Mouse (Mus musculus) forebrain, embryonic 13.5 days (tissue): ENCODE results near the gene 9430097D07Rik. TPM values are rescaled to one million over a fixed set of nuclear protein-coding genes. Genes with fewer than 3 reads are reported as not detected.
A peak's percentile ranks its signal among the peaks of the same experiment; 100 is the strongest.

Source experiments
- ATAC-seq: fragments of 200-750 bp; cut with Nextera tagmentation; 2 replicates; pipeline ENCODE4 v1.8.0; 2017
- H3K27ac ChIP-seq: fragments of 300-500 bp; sonication (generic); 2 replicates; pipeline ENCODE4 v1.5.1; 2015; ENCODE audit warnings: inconsistent platforms, mild to moderate bottlenecking, moderate library complexity
- H3K27me3 ChIP-seq: fragments of 300-500 bp; sonication (generic); 2 replicates; pipeline ENCODE4 v1.6.1; 2015; ENCODE audit warnings: mild to moderate bottlenecking, inconsistent platforms
- H3K36me3 ChIP-seq: fragments of 300-500 bp; sonication (generic); 2 replicates; pipeline ENCODE4 v1.6.1; 2015; ENCODE audit warnings: mild to moderate bottlenecking, inconsistent platforms; ENCODE audit not compliant: poor library complexity, severe bottlenecking
- H3K4me1 ChIP-seq: fragments of 300-500 bp; sonication (generic); 2 replicates; pipeline ENCODE4 v1.6.1; 2015; ENCODE audit warnings: inconsistent platforms
- H3K4me2 ChIP-seq: fragments of 300-500 bp; sonication (generic); 2 replicates; pipeline ENCODE4 v1.6.1; 2015; ENCODE audit warnings: inconsistent platforms, mild to moderate bottlenecking, moderate library complexity
- H3K4me3 ChIP-seq: fragments of 300-500 bp; sonication (generic); 2 replicates; pipeline ENCODE4 v1.5.1; 2015; ENCODE audit warnings: mild to moderate bottlenecking, inconsistent platforms
- H3K9ac ChIP-seq: fragments of 300-500 bp; sonication (generic); 2 replicates; pipeline ENCODE4 v1.6.1; 2015; ENCODE audit warnings: mild to moderate bottlenecking, inconsistent platforms
- H3K9me3 ChIP-seq: fragments of 300-500 bp; sonication (generic); replicated peaks from 2 replicates; pipeline ENCODE4 v1.6.1; 2016; ENCODE audit warnings: inconsistent platforms
- WGBS: fragments of 180-500 bp; shearing (Covaris S2); methylation state at CpG from one replicate; pipeline ENCODE4 v1.1.7; 2015; 5-methylcytosine and 5-hydroxymethylcytosine counted together
- polyA plus RNA-seq: library from polyadenylated mRNA; unstranded; fragments of >200 nt; fragmentation: Nextera tagmentation; extraction: Ambion mirVana; gene quantifications from 2 replicates; pipeline ENCODE4 v1.2.1, GENCODE M21; 2015

The 9430097D07Rik gene
- 0.18 and 0.39 TPM in 2 replicates for polyA plus RNA-seq

GRCm38 (mm10) chr2:32575586-32576160, at the start of gene 9430097D07Rik:
9430097D07Rik (minus strand) TSS chr2:32575684.
- ATAC-seq = peak; percentile 82
- no peak within 1 kb of the TSS for H3K27ac ChIP-seq

DNA sequence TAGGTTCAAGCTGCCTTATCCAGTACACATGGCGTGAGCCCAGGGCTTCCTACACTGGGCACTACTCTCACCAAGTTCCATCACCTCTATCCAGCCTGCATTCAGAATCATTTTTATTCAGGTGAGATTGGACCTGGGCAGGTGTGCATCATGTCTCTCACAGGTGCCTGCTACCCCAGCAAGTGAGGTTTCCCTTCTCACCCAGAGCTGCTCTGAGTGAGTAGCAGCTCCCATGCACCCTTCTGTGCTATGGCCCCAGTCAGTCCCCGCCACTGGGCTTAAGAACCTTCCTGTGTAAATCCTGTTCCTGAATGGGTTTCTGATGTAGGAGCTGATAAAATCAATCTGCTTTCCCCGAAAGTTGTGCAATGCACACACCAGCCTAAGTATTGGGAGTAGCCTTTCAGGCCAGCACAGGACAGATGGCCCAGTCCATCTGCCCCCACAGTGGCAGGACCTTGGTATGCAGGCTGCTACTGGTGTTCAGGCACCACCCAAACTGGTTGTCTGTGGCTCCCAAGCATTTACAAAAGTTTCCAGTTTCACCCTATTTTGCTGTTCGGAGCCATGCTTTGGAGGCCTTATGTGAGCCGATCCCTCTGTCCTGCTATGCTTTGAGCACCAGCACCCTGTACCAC, 48.7 kb upstream of the 9430097D07Rik start:
- no peak overlapping the region for H3K9ac ChIP-seq
- no peaks in the 10 kb centered on the region for H3K36me3 ChIP-seq
- no peaks in the 10 kb centered on the region for H3K9me3 ChIP-seq
- H3K4me1 ChIP-seq = peaks cover 63% of the 10 kb centered on the region
- no peak for ATAC-seq
- H3K27ac ChIP-seq = no peak overlapping the region
- no peak overlapping the region for H3K4me2 ChIP-seq
- H3K4me3 ChIP-seq = no peak overlapping the region
- WGBS = 81% methylated on average over 5 of the region's 5 CpGs
- no peaks in the 10 kb centered on the region for H3K27me3 ChIP-seq

More at GRCm38 (mm10) chr2:32575586-32576160, at the start of gene 9430097D07Rik:
- Histone ChIP-seq H3K9me3 (no peaks in the 10 kb centered on the region), H3K4me2 (peak within 1 kb of the TSS; percentile 99), H3K9ac (peak within 1 kb of the TSS; percentile 73), H3K36me3 (peaks cover 8% of the 10 kb centered on the region), H3K27me3 (peaks cover 29% of the 10 kb centered on the region), H3K4me3 (peak within 1 kb of the TSS; percentile 57), H3K4me1 (peaks cover 23% of the 10 kb centered on the region)
- WGBS = 5% methylated on average over 28 of the region's 28 CpGs

- ATAC-seq = no peak
- H3K27me3 ChIP-seq = no peaks in the 10 kb centered on the region
- no peak within 1 kb of the TSS for H3K4me3 ChIP-seq
- peaks cover 45% of the 10 kb centered on the region for H3K4me1 ChIP-seq
- H3K9me3 ChIP-seq = no peaks in the 10 kb centered on the region
- no peak within 1 kb of the TSS for H3K4me2 ChIP-seq
- H3K36me3 ChIP-seq = no peaks in the 10 kb centered on the region; the same call in 1 of the 2 replicates
- WGBS = 53% methylated on average over 7 of the region's 7 CpGs
- H3K9ac ChIP-seq = no peak within 1 kb of the TSS
- H3K27ac ChIP-seq = no peak within 1 kb of the TSS
Observed at GRCm38 (mm10) chr2:32621517-32621859, 46.0 kb upstream of the 9430097D07Rik start, which contains the start of gene Ak1. Ak1 (plus strand) TSS chr2:32621758.

DNA sequence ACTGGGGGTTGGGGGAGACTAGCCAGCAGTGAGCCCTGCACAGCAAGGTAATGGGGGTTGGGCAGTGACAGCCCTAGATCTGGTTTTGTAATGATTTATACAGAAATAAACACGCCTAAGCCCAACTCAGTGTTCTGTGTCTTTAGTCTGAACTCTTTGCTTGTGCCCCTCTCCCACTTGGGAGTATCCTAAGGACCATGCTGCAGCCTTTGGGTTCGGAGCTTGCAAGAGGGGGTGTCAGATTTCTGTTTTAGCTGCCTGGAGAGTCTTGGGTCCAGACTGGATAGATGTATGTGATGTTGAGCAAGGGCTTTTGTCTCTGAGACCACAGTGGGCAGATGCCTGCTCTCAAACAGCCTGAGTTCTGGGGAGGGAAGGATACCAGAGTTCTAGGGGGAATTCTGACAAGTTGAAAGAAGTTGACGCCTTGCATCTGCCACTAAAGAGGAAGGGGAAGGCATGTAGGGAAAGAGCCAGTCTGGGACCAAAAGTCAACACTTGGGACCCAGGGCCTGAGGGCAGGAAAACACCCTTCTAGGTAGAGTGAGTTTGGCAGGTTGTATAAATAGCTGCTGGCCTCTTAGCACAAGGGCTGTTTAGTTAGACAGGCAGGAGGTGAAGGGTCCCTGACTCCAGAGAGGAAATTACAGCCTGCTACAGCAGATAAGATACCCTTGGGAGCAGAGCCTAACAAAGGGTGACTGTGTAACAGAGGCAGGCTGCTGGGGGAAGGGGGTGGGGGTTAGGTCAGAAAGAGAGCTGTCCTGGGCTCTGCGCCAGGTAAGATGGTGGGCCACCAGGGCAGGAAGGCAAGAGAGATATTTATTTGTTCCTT, 45.4 kb upstream of the 9430097D07Rik start:
- WGBS = 54% methylated on average over 4 of the region's 4 CpGs
- Histone ChIP-seq H3K36me3 (no peaks in the 10 kb centered on the region; the same call in 1 of the 2 replicates), H3K4me1 (peaks cover 39% of the 10 kb centered on the region), H3K27ac (no peak overlapping the region), H3K4me2 (no peak overlapping the region), H3K4me3 (no peak overlapping the region), H3K9ac (no peak overlapping the region), H3K27me3 (no peaks in the 10 kb centered on the region), H3K9me3 (no peaks in the 10 kb centered on the region)
- no peak for ATAC-seq

GRCm38 (mm10) chr2:32618051-32618450, 42.6 kb upstream of the 9430097D07Rik start:
- 75% methylated on average over 9 of the region's 9 CpGs for WGBS
- H3K27ac ChIP-seq = no peak overlapping the region
- peaks cover 25% of the 10 kb centered on the region for H3K4me1 ChIP-seq
- no peaks in the 10 kb centered on the region for H3K27me3 ChIP-seq
- no peak overlapping the region for H3K4me3 ChIP-seq
- no peak for ATAC-seq
- no peaks in the 10 kb centered on the region for H3K9me3 ChIP-seq
- peaks cover 8% of the 10 kb centered on the region; the same call in 1 of the 2 replicates for H3K36me3 ChIP-seq
- H3K9ac ChIP-seq = no peak overlapping the region
- no peak overlapping the region for H3K4me2 ChIP-seq

GRCm38 (mm10) chr2:32617601-32618000, 42.1 kb upstream of the 9430097D07Rik start:
- H3K4me2 ChIP-seq = no peak overlapping the region
- no peak overlapping the region for H3K27ac ChIP-seq
- ATAC-seq = no peak

GRCm38 (mm10) chr2:32617109-32617508, 41.6 kb upstream of the 9430097D07Rik start:
- ATAC-seq = no peak
- Histone ChIP-seq H3K36me3 (peaks cover 8% of the 10 kb centered on the region; the same call in 1 of the 2 replicates), H3K4me1 (peaks cover 25% of the 10 kb centered on the region), H3K9ac (no peak overlapping the region), H3K4me2 (no peak overlapping the region), H3K9me3 (no peaks in the 10 kb centered on the region), H3K4me3 (no peak overlapping the region), H3K27ac (no peak overlapping the region), H3K27me3 (no peaks in the 10 kb centered on the region)
- WGBS = 97% methylated on average over 1 of the region's 1 CpGs

More at GRCm38 (mm10) chr2:32617601-32618000, 42.1 kb upstream of the 9430097D07Rik start:
- no peaks in the 10 kb centered on the region for H3K27me3 ChIP-seq
- H3K4me3 ChIP-seq = no peak overlapping the region
- no peaks in the 10 kb centered on the region for H3K9me3 ChIP-seq
- peaks cover 25% of the 10 kb centered on the region for H3K4me1 ChIP-seq
- 94% methylated on average over 4 of the region's 4 CpGs for WGBS
- H3K36me3 ChIP-seq = peaks cover 8% of the 10 kb centered on the region; the same call in 1 of the 2 replicates
- H3K9ac ChIP-seq = no peak overlapping the region

GRCm38 (mm10) chr2:32612274-32612673, 36.8 kb upstream of the 9430097D07Rik start:
- Histone ChIP-seq H3K36me3 (0 out of 2 replicates have a peak, but pooled peaks cover 8% of the 10 kb centered on the region), H3K4me3 (no peak overlapping the region), H3K27me3 (no peaks in the 10 kb centered on the region), H3K9me3 (no peaks in the 10 kb centered on the region), H3K9ac (no peak overlapping the region), H3K27ac (no peak overlapping the region), H3K4me1 (peaks cover 19% of the 10 kb centered on the region), H3K4me2 (no peak overlapping the region)
- no peak for ATAC-seq
- 69% methylated on average over 26 of the region's 26 CpGs for WGBS

DNA sequence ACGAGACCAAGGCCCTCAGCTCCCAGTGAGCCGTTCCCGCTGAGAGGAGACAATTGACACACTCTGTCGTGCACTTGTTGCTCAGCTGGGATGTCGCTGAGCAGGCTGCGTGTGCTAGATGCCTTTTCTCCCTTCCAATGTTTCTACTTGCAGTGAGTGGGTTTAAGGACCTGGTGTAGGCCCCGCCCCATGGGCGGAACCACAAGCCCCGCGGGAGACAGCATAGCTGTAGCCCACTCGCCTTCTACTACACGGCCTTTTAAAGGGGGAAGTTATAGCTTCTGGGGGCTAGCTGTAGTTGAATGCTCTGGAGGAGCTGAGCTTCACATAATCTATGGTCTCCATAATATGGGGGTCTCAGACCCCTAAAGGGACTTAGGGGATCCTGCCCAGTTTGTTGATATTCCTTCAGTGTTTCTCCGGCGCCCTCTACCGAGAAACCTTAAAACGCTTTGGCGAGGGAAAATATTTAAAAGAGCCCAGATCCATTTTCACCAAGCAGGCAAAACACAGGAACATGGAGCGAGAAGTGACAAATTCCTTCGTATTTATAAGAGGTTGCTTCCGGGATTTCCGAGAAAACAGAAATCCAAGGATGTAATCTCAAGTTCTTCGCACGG, 35.2 kb upstream of the 9430097D07Rik start:
- WGBS = 14% methylated on average over 23 of the region's 23 CpGs
- peak overlapping the region; percentile 27; the same call in 1 of the 2 replicates for H3K9ac ChIP-seq
- H3K9me3 ChIP-seq = no peaks in the 10 kb centered on the region
- 0 out of 2 replicates have a peak, but pooled peaks cover 8% of the 10 kb centered on the region for H3K36me3 ChIP-seq
- H3K4me1 ChIP-seq = peaks cover 19% of the 10 kb centered on the region
- H3K27me3 ChIP-seq = no peaks in the 10 kb centered on the region
- H3K4me2 ChIP-seq = peak overlapping the region; percentile 58
- peak overlapping the region; percentile 37 for H3K4me3 ChIP-seq
- no peak overlapping the region for H3K27ac ChIP-seq
- ATAC-seq = no peak

DNA sequence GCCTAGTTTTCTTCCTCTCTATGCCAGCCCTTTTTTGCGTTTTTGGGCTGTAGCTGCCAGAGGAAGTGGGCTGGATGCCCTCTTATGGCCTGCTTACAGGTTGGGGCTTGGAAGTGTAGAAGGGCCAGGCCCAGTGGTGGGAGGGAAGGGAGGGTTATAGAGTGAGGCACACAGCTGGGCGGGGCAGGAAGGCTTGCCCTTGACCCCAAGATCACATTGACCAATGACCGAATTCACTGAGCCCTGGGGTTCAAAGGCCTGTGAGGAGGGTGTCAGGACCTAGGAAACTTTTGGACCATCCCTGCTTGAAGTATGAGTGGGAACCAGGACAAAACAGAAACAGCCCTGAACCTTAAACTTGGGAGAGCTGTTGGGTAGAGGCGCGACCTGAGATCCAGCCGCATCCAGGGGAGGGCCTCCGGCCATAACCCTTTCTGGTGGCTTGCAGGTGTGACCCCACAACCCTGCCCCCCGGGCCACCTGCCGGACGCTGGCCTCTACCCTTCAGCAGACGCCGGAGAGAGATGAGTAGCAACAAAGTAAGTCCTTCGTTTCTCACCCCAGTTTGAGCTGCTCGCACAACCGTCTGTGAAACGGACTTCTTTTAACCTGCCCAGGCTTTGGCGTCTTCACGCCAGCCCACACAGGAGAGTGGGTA, 33.4 kb upstream of the 9430097D07Rik start:
- Histone ChIP-seq H3K4me2 (peak overlapping the region; percentile 83), H3K4me3 (0 out of 2 replicates have a peak overlapping the region, but pooled peaks have one; percentile 8), H3K27ac (no peak overlapping the region), H3K36me3 (no peaks in the 10 kb centered on the region), H3K9ac (no peak overlapping the region), H3K9me3 (no peaks in the 10 kb centered on the region), H3K4me1 (peaks cover 19% of the 10 kb centered on the region), H3K27me3 (no peaks in the 10 kb centered on the region)
- ATAC-seq = no peak
- 45% methylated on average over 18 of the region's 18 CpGs for WGBS

DNA sequence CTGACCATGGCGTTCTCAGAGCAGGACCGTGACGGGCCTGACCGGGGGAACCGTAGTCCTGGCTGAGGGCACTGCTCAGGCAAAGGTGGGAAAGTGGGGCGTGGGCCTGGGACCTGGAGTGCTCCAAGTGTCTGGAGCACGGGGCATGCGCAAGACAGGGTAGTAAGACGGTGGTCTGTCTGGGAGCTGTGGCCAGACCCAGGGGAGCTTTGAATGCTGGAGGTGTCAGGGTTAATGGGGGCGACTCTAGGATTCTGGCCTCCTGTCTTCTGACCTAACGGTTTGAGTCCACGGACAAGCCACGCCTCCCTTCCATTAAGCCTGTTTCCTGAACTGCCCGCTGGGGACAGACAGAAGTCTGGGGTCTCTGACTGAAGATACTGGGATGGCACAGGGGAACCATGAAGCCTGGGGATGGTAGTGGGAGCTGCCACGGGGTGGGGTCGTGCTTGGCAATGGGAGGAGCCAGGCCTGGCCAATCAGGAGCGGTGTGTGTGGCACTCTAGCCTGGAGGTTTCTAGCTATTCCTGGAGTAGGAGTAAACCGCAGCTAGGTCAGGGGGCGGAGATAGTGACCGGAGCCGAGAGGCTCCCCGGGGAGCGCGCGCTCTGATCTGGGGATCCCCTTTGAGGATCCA, 32.8 kb upstream of the 9430097D07Rik start:
- ATAC-seq = peak; percentile 14; the same call in 1 of the 2 replicates
- WGBS = 12% methylated on average over 25 of the region's 25 CpGs
- Histone ChIP-seq H3K27ac (no peak overlapping the region), H3K9me3 (no peaks in the 10 kb centered on the region), H3K4me2 (peak overlapping the region; percentile 83), H3K9ac (no peak overlapping the region), H3K4me1 (peaks cover 19% of the 10 kb centered on the region), H3K27me3 (no peaks in the 10 kb centered on the region), H3K4me3 (peak overlapping the region; percentile 63; the same call in 1 of the 2 replicates), H3K36me3 (no peaks in the 10 kb centered on the region)
